Mouse (Mus musculus): ENCODE results near the gene Six1. TPM values are rescaled to one million over a fixed set of nuclear protein-coding genes. Genes with fewer than 3 reads are reported as not detected.
"Not testable (repeated sequence)": the region's sequence is repeated elsewhere in the genome, so short reads cannot be mapped to it uniquely, and the experiment has no call there.

Six1 gene
- polyA plus RNA-seq, 1 experiment from 2014 or later: 4.5 TPM

GRCm38 (mm10) chr12:73085739-73086630 lies 32.3 kb upstream of the Six1 start:
- ATAC-seq (replicated peaks; ENCODE audit: extremely low read depth, insufficient read depth, low FRiP score): no peak
- WGBS: 38% methylated on average over 11 of the region's 11 CpGs
- Histone ChIP-seq H3K4me1 (ENCODE audit: control insufficient read depth, insufficient read depth, low read length) (no peaks in the 10 kb centered on the region), H3K9ac (ENCODE audit: low read length) (no peak overlapping the region), H3K4me3 (ENCODE audit: low read length) (no peak overlapping the region), H3K27me3 (ENCODE audit: control insufficient read depth, insufficient read depth, low read length) (no peaks in the 10 kb centered on the region), H3K9me3 (replicated peaks; ENCODE audit: control insufficient read depth, low read length) (no peaks in the 10 kb centered on the region), H3K36me3 (ENCODE audit: control insufficient read depth, insufficient read depth) (no peaks in the 10 kb centered on the region), H3K27ac (ENCODE audit: low read length) (no peak overlapping the region), H3K4me2 (ENCODE audit: low read depth, low read length) (no peak overlapping the region)

- 66% methylated on average over 4 of the region's 4 CpGs for WGBS
- Histone ChIP-seq H3K4me2 (ENCODE audit: low read depth, low read length) (no peak overlapping the region), H3K4me1 (ENCODE audit: control insufficient read depth, insufficient read depth, low read length) (no peaks in the 10 kb centered on the region), H3K4me3 (ENCODE audit: low read length) (no peak overlapping the region), H3K27me3 (ENCODE audit: control insufficient read depth, insufficient read depth, low read length) (no peaks in the 10 kb centered on the region), H3K9me3 (replicated peaks; ENCODE audit: control insufficient read depth, low read length) (no peaks in the 10 kb centered on the region), H3K9ac (ENCODE audit: low read length) (no peak overlapping the region), H3K36me3 (ENCODE audit: control insufficient read depth, insufficient read depth) (no peaks in the 10 kb centered on the region), H3K27ac (ENCODE audit: low read length) (no peak overlapping the region)
- no peak for ATAC-seq (replicated peaks; ENCODE audit: extremely low read depth, insufficient read depth, low FRiP score)
Observed at GRCm38 (mm10) chr12:73083773-73084172, 30.1 kb upstream of the Six1 start.

- H3K27me3 ChIP-seq (ENCODE audit: control insufficient read depth, insufficient read depth, low read length); H3K4me2 ChIP-seq (ENCODE audit: low read depth, low read length); H3K27ac ChIP-seq (ENCODE audit: low read length); ATAC-seq (replicated peaks; ENCODE audit: extremely low read depth, insufficient read depth, low FRiP score); H3K4me3 ChIP-seq (ENCODE audit: low read length); H3K4me1 ChIP-seq (ENCODE audit: control insufficient read depth, insufficient read depth, low read length); H3K9me3 ChIP-seq (replicated peaks; ENCODE audit: control insufficient read depth, low read length); H3K36me3 ChIP-seq (ENCODE audit: control insufficient read depth, insufficient read depth); H3K9ac ChIP-seq (ENCODE audit: low read length): not testable (repeated sequence)
- WGBS: 89% methylated on average over 4 of the region's 4 CpGs
Observed at GRCm38 (mm10) chr12:73081828-73082227, 28.1 kb upstream of the Six1 start.

GRCm38 (mm10) chr12:73060805-73061410 lies 7.2 kb upstream of the Six1 start:
- Histone ChIP-seq H3K4me1 (ENCODE audit: control insufficient read depth, insufficient read depth, low read length) (no peaks in the 10 kb centered on the region), H3K27me3 (ENCODE audit: control insufficient read depth, insufficient read depth, low read length) (peaks cover 9% of the 10 kb centered on the region; the same call in 1 of the 2 replicates), H3K27ac (ENCODE audit: low read length) (no peak overlapping the region), H3K9me3 (replicated peaks; ENCODE audit: control insufficient read depth, low read length) (no peaks in the 10 kb centered on the region), H3K4me2 (ENCODE audit: low read depth, low read length) (no peak overlapping the region), H3K4me3 (ENCODE audit: low read length) (no peak overlapping the region), H3K36me3 (ENCODE audit: control insufficient read depth, insufficient read depth) (no peaks in the 10 kb centered on the region), H3K9ac (ENCODE audit: low read length) (no peak overlapping the region)
- WGBS: 52% methylated on average over 9 of the region's 9 CpGs
- no peak for ATAC-seq (replicated peaks; ENCODE audit: extremely low read depth, insufficient read depth, low FRiP score)

- H3K27me3 ChIP-seq (ENCODE audit: control insufficient read depth, insufficient read depth, low read length): peaks cover 26% of the 10 kb centered on the region
- ATAC-seq (replicated peaks; ENCODE audit: extremely low read depth, insufficient read depth, low FRiP score): no peak
- H3K4me3 ChIP-seq (ENCODE audit: low read length): no peak overlapping the region
Observed at GRCm38 (mm10) chr12:73057492-73057891, 3.8 kb upstream of the Six1 start.

GRCm38 (mm10) chr12:73055451-73055850 lies 1.8 kb upstream of the Six1 start:
- no peak overlapping the region for H3K27ac ChIP-seq (ENCODE audit: low read length)
- no peaks in the 10 kb centered on the region for H3K36me3 ChIP-seq (ENCODE audit: control insufficient read depth, insufficient read depth)
- H3K4me1 ChIP-seq (ENCODE audit: control insufficient read depth, insufficient read depth, low read length): peaks cover 14% of the 10 kb centered on the region
- no peak overlapping the region for H3K4me2 ChIP-seq (ENCODE audit: low read depth, low read length)
- H3K9ac ChIP-seq (ENCODE audit: low read length): no peak overlapping the region
- no peak for ATAC-seq (replicated peaks; ENCODE audit: extremely low read depth, insufficient read depth, low FRiP score)
- peaks cover 42% of the 10 kb centered on the region for H3K27me3 ChIP-seq (ENCODE audit: control insufficient read depth, insufficient read depth, low read length)
- no peak overlapping the region for H3K4me3 ChIP-seq (ENCODE audit: low read length)
- WGBS: 33% methylated on average over 5 of the region's 5 CpGs
- H3K9me3 ChIP-seq (replicated peaks; ENCODE audit: control insufficient read depth, low read length): no peaks in the 10 kb centered on the region

More at GRCm38 (mm10) chr12:73057492-73057891, 3.8 kb upstream of the Six1 start:
- Histone ChIP-seq H3K9me3 (replicated peaks; ENCODE audit: control insufficient read depth, low read length) (no peaks in the 10 kb centered on the region), H3K9ac (ENCODE audit: low read length) (no peak overlapping the region), H3K4me1 (ENCODE audit: control insufficient read depth, insufficient read depth, low read length) (peaks cover 13% of the 10 kb centered on the region), H3K27ac (ENCODE audit: low read length) (no peak overlapping the region), H3K4me2 (ENCODE audit: low read depth, low read length) (no peak overlapping the region), H3K36me3 (ENCODE audit: control insufficient read depth, insufficient read depth) (no peaks in the 10 kb centered on the region)
- 86% methylated on average over 6 of the region's 6 CpGs for WGBS

GRCm38 (mm10) chr12:73054576-73055185 lies 994 bp upstream of the Six1 start:
- WGBS: 35% methylated on average over 15 of the region's 15 CpGs
- Histone ChIP-seq H3K9me3 (replicated peaks; ENCODE audit: control insufficient read depth, low read length) (no peaks in the 10 kb centered on the region), H3K9ac (ENCODE audit: low read length) (no peak overlapping the region; the same call in 1 of the 2 replicates), H3K27me3 (ENCODE audit: control insufficient read depth, insufficient read depth, low read length) (peaks cover 50% of the 10 kb centered on the region), H3K27ac (ENCODE audit: low read length) (no peak overlapping the region), H3K4me3 (ENCODE audit: low read length) (peak overlapping the region; percentile 82), H3K36me3 (ENCODE audit: control insufficient read depth, insufficient read depth) (no peaks in the 10 kb centered on the region), H3K4me1 (ENCODE audit: control insufficient read depth, insufficient read depth, low read length) (peaks cover 14% of the 10 kb centered on the region), H3K4me2 (ENCODE audit: low read depth, low read length) (peak overlapping the region; percentile 98)
- ATAC-seq (replicated peaks; ENCODE audit: extremely low read depth, insufficient read depth, low FRiP score): no peak

- Histone ChIP-seq H3K27me3 (ENCODE audit: control insufficient read depth, insufficient read depth, low read length) (peaks cover 67% of the 10 kb centered on the region), H3K9ac (ENCODE audit: low read length) (peak overlapping the region; percentile 15), H3K4me3 (ENCODE audit: low read length) (peak overlapping the region; percentile 82), H3K36me3 (ENCODE audit: control insufficient read depth, insufficient read depth) (no peaks in the 10 kb centered on the region), H3K4me1 (ENCODE audit: control insufficient read depth, insufficient read depth, low read length) (peaks cover 14% of the 10 kb centered on the region), H3K9me3 (replicated peaks; ENCODE audit: control insufficient read depth, low read length) (no peaks in the 10 kb centered on the region), H3K4me2 (ENCODE audit: low read depth, low read length) (peak overlapping the region; percentile 98), H3K27ac (ENCODE audit: low read length) (no peak overlapping the region; the same call in 1 of the 2 replicates)
- peak; percentile 17; the same call in 1 of the 2 replicates for ATAC-seq (replicated peaks; ENCODE audit: extremely low read depth, insufficient read depth, low FRiP score)
- WGBS: 16% methylated on average over 34 of the region's 34 CpGs
Observed at GRCm38 (mm10) chr12:73052651-73053591, 766 bp downstream of the Six1 start.

Data from heart, embryonic 16.5 days (tissue).